Mouse (Mus musculus) midbrain, postnatal 0 days (tissue): ENCODE data around the gene Ahnak2. TPM values are rescaled to one million over a fixed set of nuclear protein-coding genes. Genes with fewer than 3 reads are reported as not detected.

ENCODE experiments used
- ATAC-seq: fragments of 200-750 bp; cut with Nextera tagmentation; 2 replicates; pipeline ENCODE4 v1.8.0; 2017; ENCODE audit warnings: moderate number of reproducible peaks, mild to moderate bottlenecking, moderate TSS enrichment, moderate library complexity; ENCODE audit not compliant: low FRiP score
- DNase-seq: peaks from one replicate; pipeline ENCODE4 v3.0.0-alpha.2; 2015; ENCODE audit warnings: low spot score
- H3K27ac ChIP-seq: fragments of 300-500 bp; sonication (generic); 2 replicates; pipeline ENCODE4 v1.5.1; 2014; ENCODE audit warnings: low read depth, mild to moderate bottlenecking, low read length, mixed read lengths
- H3K27me3 ChIP-seq: fragments of 300-500 bp; sonication (generic); 2 replicates; pipeline ENCODE4 v1.6.1; 2014; ENCODE audit warnings: low read length, control low read depth, mixed read lengths; ENCODE audit not compliant: insufficient read depth
- H3K36me3 ChIP-seq: fragments of 300-500 bp; sonication (generic); 2 replicates; pipeline ENCODE4 v1.6.1; 2014; ENCODE audit warnings: low read length, control low read depth, mixed read lengths; ENCODE audit not compliant: insufficient read depth
- H3K4me1 ChIP-seq: fragments of 300-500 bp; sonication (generic); 2 replicates; pipeline ENCODE4 v1.6.1; 2014; ENCODE audit warnings: mild to moderate bottlenecking, control low read depth, antibody characterized with exemption, low read length, mixed read lengths; ENCODE audit not compliant: insufficient read depth
- H3K4me2 ChIP-seq: fragments of 300-500 bp; sonication (generic); 2 replicates; pipeline ENCODE4 v1.6.1; 2014; ENCODE audit warnings: low read depth, mild to moderate bottlenecking, low read length, mixed read lengths; ENCODE audit not compliant: poor library complexity, severe bottlenecking
- H3K4me3 ChIP-seq: fragments of 300-500 bp; sonication (generic); 2 replicates; pipeline ENCODE4 v1.5.1; 2014; ENCODE audit warnings: low read depth, mild to moderate bottlenecking, low read length, moderate library complexity
- H3K9ac ChIP-seq: fragments of 300-500 bp; sonication (generic); replicated peaks from 2 replicates; pipeline ENCODE4 v1.6.1; 2014; ENCODE audit warnings: mild to moderate bottlenecking, low read length, moderate library complexity, mixed read lengths; ENCODE audit not compliant: poor library complexity, severe bottlenecking
- H3K9me3 ChIP-seq: fragments of 300-500 bp; sonication (generic); 2 replicates; pipeline ENCODE4 v1.6.1; 2016; ENCODE audit warnings: low read length, control low read depth
- CTCF ChIP-seq: IDR thresholded peaks from 2 replicates; pipeline ENCODE4 v1.5.1; 2016; ENCODE audit warnings: antibody characterized with exemption, mild to moderate bottlenecking
- WGBS: fragments of 180-500 bp; shearing (Covaris S2); extraction: QIAGEN DNeasy Blood & Tissue Kit; methylation state at CpG from one replicate; pipeline ENCODE4 v1.1.7; 2014; 5-methylcytosine and 5-hydroxymethylcytosine counted together
- polyA plus RNA-seq: library from polyadenylated mRNA; unstranded; fragments of >200 nt; fragmentation: Nextera tagmentation; extraction: Ambion mirVana; gene quantifications from 2 replicates; pipeline ENCODE4 v1.2.1, GENCODE M21; 2015
- total RNA-seq: library from RNA; depleted of rRNA; stranded (reverse); fragments of >200 nt; gene quantifications from 2 replicates; pipeline ENCODE4 v1.2.3, GENCODE M21; 2014

Gene Ahnak2
- total and polyA plus RNA-seq, 2 experiments from 2014 or later = 1.9 to 6.1 TPM

- no peak overlapping the region for H3K27ac ChIP-seq
- no peaks in the 10 kb centered on the region for H3K27me3 ChIP-seq
- no peaks in the 10 kb centered on the region for H3K36me3 ChIP-seq
- H3K9me3 ChIP-seq = no peaks in the 10 kb centered on the region
- ATAC-seq (no peak), DNase-seq (no peak)
- no peak overlapping the region for H3K9ac ChIP-seq
- H3K4me2 ChIP-seq = no peak overlapping the region
- H3K4me3 ChIP-seq = no peak overlapping the region
- TF ChIP-seq CTCF = no peak
- H3K4me1 ChIP-seq = no peaks in the 10 kb centered on the region
- WGBS = 80% methylated on average over 4 of the region's 4 CpGs
Measured at GRCm38 (mm10) chr12:112755900-112756299, 46.6 kb downstream of the Ahnak2 start.

GRCm38 (mm10) chr12:112752399-112752798 lies 50.1 kb downstream of the Ahnak2 start:
- no peaks in the 10 kb centered on the region for H3K4me1 ChIP-seq
- H3K4me3 ChIP-seq = no peak overlapping the region
- DNase-seq (no peak), ATAC-seq (no peak)
- no peak overlapping the region for H3K4me2 ChIP-seq
- no peaks in the 10 kb centered on the region for H3K27me3 ChIP-seq
- TF ChIP-seq CTCF = no peak
- no peak overlapping the region for H3K27ac ChIP-seq
- no peaks in the 10 kb centered on the region for H3K36me3 ChIP-seq
- H3K9me3 ChIP-seq = no peaks in the 10 kb centered on the region
- 46% methylated on average over 2 of the region's 2 CpGs for WGBS
- no peak overlapping the region for H3K9ac ChIP-seq

- no peak for TF ChIP-seq CTCF
- DNase-seq (no peak), ATAC-seq (no peak)
- WGBS = 90% methylated on average over 12 of the region's 12 CpGs
- no peaks in the 10 kb centered on the region for H3K9me3 ChIP-seq
- 0 out of 2 replicates have a peak, but pooled peaks cover 3% of the 10 kb centered on the region for H3K4me1 ChIP-seq
- no peak overlapping the region for H3K9ac ChIP-seq
- H3K4me2 ChIP-seq = no peak overlapping the region
- H3K4me3 ChIP-seq = no peak overlapping the region
- no peaks in the 10 kb centered on the region for H3K36me3 ChIP-seq
- H3K27ac ChIP-seq = no peak overlapping the region
- H3K27me3 ChIP-seq = no peaks in the 10 kb centered on the region
Measured at GRCm38 (mm10) chr12:112750976-112751375, 51.5 kb downstream of the Ahnak2 start.

GRCm38 (mm10) chr12:112747606-112747970 lies 54.9 kb downstream of the Ahnak2 start:
- 70% methylated on average over 8 of the region's 8 CpGs for WGBS

GRCm38 (mm10) chr12:112746808-112747605 lies 55.5 kb downstream of the Ahnak2 start:
- H3K9me3 ChIP-seq = no peaks in the 10 kb centered on the region

More at GRCm38 (mm10) chr12:112747606-112747970, 54.9 kb downstream of the Ahnak2 start:
- no peak for TF ChIP-seq CTCF
- peak overlapping the region; percentile 36; the same call in 1 of the 2 replicates for H3K9ac ChIP-seq
- no peaks in the 10 kb centered on the region for H3K27me3 ChIP-seq
- no peaks in the 10 kb centered on the region for H3K9me3 ChIP-seq
- DNase-seq (no peak), ATAC-seq (no peak)
- H3K4me2 ChIP-seq = no peak overlapping the region
- peak overlapping the region; percentile 90 for H3K27ac ChIP-seq
- 0 out of 2 replicates have a peak, but pooled peaks cover 3% of the 10 kb centered on the region for H3K4me1 ChIP-seq
- no peak overlapping the region for H3K4me3 ChIP-seq
- peaks cover 25% of the 10 kb centered on the region for H3K36me3 ChIP-seq

GRCm38 (mm10) chr12:112746461-112746807 lies 56.0 kb downstream of the Ahnak2 start:
- Histone ChIP-seq H3K4me2 (no peak overlapping the region), H3K9me3 (no peaks in the 10 kb centered on the region), H3K27ac (peak overlapping the region; percentile 27; the same call in 1 of the 2 replicates), H3K36me3 (peaks cover 27% of the 10 kb centered on the region), H3K27me3 (no peaks in the 10 kb centered on the region), H3K4me3 (no peak overlapping the region), H3K9ac (no peak overlapping the region), H3K4me1 (0 out of 2 replicates have a peak, but pooled peaks cover 3% of the 10 kb centered on the region)
- TF ChIP-seq CTCF = no peak
- 76% methylated on average over 4 of the region's 4 CpGs for WGBS
- ATAC-seq (no peak), DNase-seq (no peak)

More at GRCm38 (mm10) chr12:112746808-112747605, 55.5 kb downstream of the Ahnak2 start:
- Histone ChIP-seq H3K27ac (peak overlapping the region; percentile 90), H3K27me3 (no peaks in the 10 kb centered on the region), H3K4me1 (0 out of 2 replicates have a peak, but pooled peaks cover 3% of the 10 kb centered on the region), H3K4me3 (no peak overlapping the region), H3K4me2 (no peak overlapping the region), H3K36me3 (peaks cover 25% of the 10 kb centered on the region), H3K9ac (peak overlapping the region; percentile 36; the same call in 1 of the 2 replicates)
- WGBS = 16% methylated on average over 10 of the region's 10 CpGs
- TF ChIP-seq CTCF = peak; percentile 89
- DNase-seq (peak; percentile 90), ATAC-seq (peak; percentile 70)
